In the genomic region with DNA sequence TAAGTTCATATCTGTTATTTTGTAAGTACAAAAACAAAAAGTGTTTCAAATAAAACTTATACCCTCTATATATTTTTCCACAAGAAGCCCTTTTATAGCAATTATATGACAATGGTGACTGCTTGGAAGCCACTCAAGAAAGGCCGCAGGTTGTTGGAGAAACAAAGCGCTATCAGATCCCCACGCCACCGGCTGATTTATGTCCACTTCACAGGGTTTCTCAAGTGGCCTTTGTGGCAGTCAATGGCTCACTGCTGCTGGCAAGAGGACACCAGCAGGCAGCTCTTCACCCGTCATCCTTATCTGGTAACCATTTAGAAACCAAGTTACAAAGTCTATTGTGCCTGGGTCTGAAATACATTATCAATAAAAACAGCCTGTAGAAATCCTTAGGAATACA, we compare ENCODE assay signal across 30 mouse cellular contexts. TPM values are rescaled to one million over a fixed set of nuclear protein-coding genes. Genes with fewer than 3 reads are reported as not detected.
DNase-seq lines count a peak whose midpoint lies in the region; ATAC-seq lines count a peak whose summit lies in the region.
"Had no signal": no experiment of that assay in that cellular context is flagged by ENCODE, and none has a peak within 500 bp of the region (broad histone marks: within the 10 kb centered on the region; RNA-seq: fewer than 3 reads in every experiment).

No protein-coding gene starts in this region.

- H3K27ac ChIP-seq in neural tube, embryonic 11.5 days (ENCODE audit: low read depth, low read length): no peak overlapping the region
- H3K27ac ChIP-seq in kidney, embryonic 14.5 days (ENCODE audit: low read depth, low read length): no peak overlapping the region
- H3K27ac ChIP-seq: embryonic facial prominence, embryonic 12.5 days; forebrain, embryonic 15.5 days; hindbrain, embryonic 13.5 days; kidney, embryonic 15.5 days; limb, embryonic 13.5 days; liver, embryonic 13.5 days; midbrain, embryonic 15.5 days; stomach, embryonic 15.5 days had no signal

- no peak for ATAC-seq in neural tube, embryonic 11.5 days (ENCODE audit: insufficient read depth, low FRiP score, low TSS enrichment)
- no peak for ATAC-seq in kidney, embryonic 14.5 days (ENCODE audit: low FRiP score, low TSS enrichment)
- no peak for ATAC-seq in megakaryocyte-erythroid progenitor cell, adult 5-6 weeks (replicated peaks; ENCODE audit: low FRiP score, low TSS enrichment, poor library complexity, severe bottlenecking)
- ATAC-seq in erythroid progenitor cell, adult 5-6 weeks (replicated peaks; ENCODE audit: low FRiP score, poor library complexity, severe bottlenecking): no peak
- ATAC-seq: CD4-positive, CD25-positive, alpha-beta regulatory T cell, adult 4 months; forebrain, embryonic 15.5 days; intestine, embryonic 16.5 days; lung, postnatal 0 days; midbrain, embryonic 15.5 days had no signal

- H3K9ac ChIP-seq in neural tube, embryonic 11.5 days (ENCODE audit: low read length): no peak overlapping the region
- no peak overlapping the region for H3K9ac ChIP-seq in kidney, embryonic 14.5 days (ENCODE audit: low read depth, low read length)
- H3K9ac ChIP-seq: embryonic facial prominence, embryonic 12.5 days; forebrain, embryonic 15.5 days; heart, embryonic 12.5 days; hindbrain, embryonic 13.5 days; kidney, embryonic 15.5 days; limb, embryonic 13.5 days; liver, embryonic 13.5 days; midbrain, embryonic 15.5 days; stomach, embryonic 15.5 days had no signal

- no peaks in the 10 kb centered on the region for H3K36me3 ChIP-seq in neural tube, embryonic 11.5 days (ENCODE audit: control insufficient read depth, insufficient read depth, low read length)
- peaks cover 5% of the 10 kb centered on the region for H3K36me3 ChIP-seq in kidney, embryonic 14.5 days (ENCODE audit: control insufficient read depth, insufficient read depth, low read length)
- H3K36me3 ChIP-seq: embryonic facial prominence, embryonic 12.5 days; forebrain, embryonic 15.5 days; stomach, embryonic 15.5 days had no signal

- DNase-seq in neural tube, embryonic 11.5 days (ENCODE audit: low spot score): peak; percentile 38
- no peak for DNase-seq in neural tube, embryonic 10.5 days (ENCODE audit: extremely low spot score, low spot score)
- DNase-seq in adrenal gland, postnatal 14 days: peak; percentile 64
- DNase-seq in embryo, embryonic 11 days: peak; percentile 35
- DNase-seq: cerebellum, adult 8-10 months; cerebellum, postnatal 36 days; gastrocnemius, postnatal 36 days; heart, adult 18-20 months; heart, postnatal 4 days; kidney, postnatal 25 days; liver, embryonic 13.5 days; lung, adult 18-20 months; lung, postnatal 4 days; right cerebral cortex, postnatal 14 days had no signal

- no peak overlapping the region for H3K4me2 ChIP-seq in neural tube, embryonic 11.5 days (ENCODE audit: low read depth)
- no peak overlapping the region for H3K4me2 ChIP-seq in kidney, embryonic 14.5 days (replicated peaks; ENCODE audit: low read depth, low read length)
- H3K4me2 ChIP-seq: embryonic facial prominence, embryonic 12.5 days; forebrain, embryonic 15.5 days; heart, embryonic 12.5 days; hindbrain, embryonic 13.5 days; kidney, embryonic 15.5 days; limb, embryonic 13.5 days; liver, embryonic 13.5 days; midbrain, embryonic 15.5 days; stomach, embryonic 15.5 days had no signal

- 24% methylated on average over 5 of the region's 5 CpGs for WGBS in neural tube, embryonic 11.5 days
- WGBS in kidney, embryonic 14.5 days: 32% methylated on average over 5 of the region's 5 CpGs

- no peak overlapping the region for H3K4me3 ChIP-seq in neural tube, embryonic 11.5 days (ENCODE audit: low read depth, low read length)
- H3K4me3 ChIP-seq in kidney, embryonic 14.5 days (ENCODE audit: low read length): no peak overlapping the region
- H3K4me3 ChIP-seq: embryonic facial prominence, embryonic 12.5 days; forebrain, embryonic 10.5 days; forebrain, embryonic 15.5 days; heart, embryonic 12.5 days; hindbrain, embryonic 13.5 days; kidney, embryonic 15.5 days; limb, embryonic 13.5 days; liver, embryonic 13.5 days; megakaryocyte, embryonic 14.5 days; midbrain, embryonic 15.5 days; stomach, embryonic 15.5 days had no signal

- no peaks in the 10 kb centered on the region for H3K4me1 ChIP-seq in neural tube, embryonic 11.5 days (ENCODE audit: control insufficient read depth, insufficient read depth, low read length)
- no peaks in the 10 kb centered on the region for H3K4me1 ChIP-seq in kidney, embryonic 14.5 days (ENCODE audit: control insufficient read depth, insufficient read depth, low read length)
- H3K4me1 ChIP-seq: embryonic facial prominence, embryonic 12.5 days; forebrain, embryonic 15.5 days; liver, embryonic 13.5 days; midbrain, embryonic 15.5 days; stomach, embryonic 15.5 days had no signal

- no peaks in the 10 kb centered on the region for H3K9me3 ChIP-seq in neural tube, embryonic 11.5 days (ENCODE audit: control insufficient read depth, low read length)
- H3K9me3 ChIP-seq in kidney, embryonic 14.5 days (ENCODE audit: control insufficient read depth, low read length): no peaks in the 10 kb centered on the region
- H3K9me3 ChIP-seq: embryonic facial prominence, embryonic 12.5 days; forebrain, embryonic 10.5 days; forebrain, embryonic 15.5 days; heart, embryonic 12.5 days; hindbrain, embryonic 13.5 days; kidney, embryonic 15.5 days; limb, embryonic 13.5 days; liver, embryonic 13.5 days; megakaryocyte, embryonic 14.5 days; midbrain, embryonic 15.5 days; stomach, embryonic 15.5 days had no signal

- no peaks in the 10 kb centered on the region for H3K27me3 ChIP-seq in neural tube, embryonic 11.5 days (ENCODE audit: control insufficient read depth, insufficient read depth, low read length)
- no peaks in the 10 kb centered on the region for H3K27me3 ChIP-seq in kidney, embryonic 14.5 days (ENCODE audit: control insufficient read depth, insufficient read depth, low read length)
- H3K27me3 ChIP-seq: embryonic facial prominence, embryonic 12.5 days; forebrain, embryonic 15.5 days; heart, embryonic 12.5 days; hindbrain, embryonic 13.5 days; kidney, embryonic 15.5 days; limb, embryonic 13.5 days; liver, embryonic 13.5 days; megakaryocyte, embryonic 14.5 days; midbrain, embryonic 15.5 days; stomach, embryonic 15.5 days had no signal

RNA-seq across cellular contexts. Expression of a gene that starts 31.1 kb away (rescaled TPM):
- polyA plus RNA-seq in neural tube, embryonic 11.5 days (2014; fragmentation: Nextera tagmentation; extraction: Ambion mirVana): 34.5 and 35.1 TPM in 2 replicates
- 28.2 and 30.0 TPM in 2 replicates for total RNA-seq in adrenal gland, postnatal 14 days (2021)
- polyA plus RNA-seq in kidney, embryonic 14.5 days (2014; fragmentation: Nextera tagmentation; extraction: Ambion mirVana): 25.4 and 36.7 TPM in 2 replicates
- total RNA-seq in megakaryocyte-erythroid progenitor cell, adult 5-6 weeks (2014; fragmentation: Nextera tagmentation): 48.5 and 56.7 TPM in 2 replicates
- total RNA-seq in megakaryocyte-erythroid progenitor cell, adult 5-6 weeks (2017): 61.1 and 69.0 TPM in 2 replicates
- 20.5 and 23.1 TPM in 2 replicates for total RNA-seq in erythroid progenitor cell, adult 5-6 weeks (2015; ENCODE audit: low replicate concordance)
- total RNA-seq in erythroid progenitor cell, adult 5-6 weeks (2017; ENCODE audit: low replicate concordance): 39.3 and 75.2 TPM in 2 replicates
